Mouse (Mus musculus) stomach, postnatal 0 days (tissue): Measurements from ENCODE around the gene Rer1. TPM values are rescaled to one million over a fixed set of nuclear protein-coding genes. Genes with fewer than 3 reads are reported as not detected.

ENCODE experiments used
- ATAC-seq: fragments of 200-750 bp; cut with Nextera tagmentation; 2 replicates; pipeline ENCODE4 v1.8.0; 2017; ENCODE audit not compliant: low FRiP score, low TSS enrichment
- DNase-seq: peaks from one replicate; pipeline ENCODE4 v3.0.0-alpha.2; 2016; ENCODE audit warnings: low spot score
- H3K27ac ChIP-seq: fragments of 300-500 bp; sonication (generic); replicated peaks from 2 replicates; pipeline ENCODE4 v1.5.1; 2014; ENCODE audit warnings: mild to moderate bottlenecking, control low read depth
- H3K27me3 ChIP-seq: fragments of 300-500 bp; sonication (generic); 2 replicates; pipeline ENCODE4 v1.6.1; 2014; ENCODE audit warnings: low read length; ENCODE audit not compliant: control insufficient read depth, insufficient read depth
- H3K36me3 ChIP-seq: fragments of 300-500 bp; sonication (generic); 2 replicates; pipeline ENCODE4 v1.6.1; 2014; ENCODE audit warnings: low read length, mixed read lengths; ENCODE audit not compliant: control insufficient read depth, insufficient read depth
- H3K4me1 ChIP-seq: fragments of 300-500 bp; sonication (generic); replicated peaks from 2 replicates; pipeline ENCODE4 v1.6.1; 2014; ENCODE audit warnings: antibody characterized with exemption; ENCODE audit not compliant: control insufficient read depth, insufficient read depth
- H3K4me2 ChIP-seq: fragments of 300-500 bp; sonication (generic); replicated peaks from 2 replicates; pipeline ENCODE4 v1.6.1; 2014; ENCODE audit warnings: low read depth, mild to moderate bottlenecking, control low read depth, moderate library complexity
- H3K4me3 ChIP-seq: fragments of 300-500 bp; sonication (generic); 2 replicates; pipeline ENCODE4 v1.5.1; 2014; ENCODE audit warnings: low read depth, low read length, control low read depth
- H3K9ac ChIP-seq: fragments of 300-500 bp; sonication (generic); 2 replicates; pipeline ENCODE4 v1.6.1; 2014; ENCODE audit warnings: mild to moderate bottlenecking, low read length, control low read depth, mixed read lengths
- H3K9me3 ChIP-seq: fragments of 300-500 bp; sonication (generic); 2 replicates; pipeline ENCODE4 v1.6.1; 2016; ENCODE audit warnings: low read length; ENCODE audit not compliant: control insufficient read depth
- CTCF ChIP-seq: IDR thresholded peaks from 2 replicates; pipeline ENCODE4 v1.5.1; 2016; ENCODE audit warnings: antibody characterized with exemption, low read depth, mild to moderate bottlenecking, moderate library complexity
- EP300 ChIP-seq: optimal IDR thresholded peaks from 2 replicates; pipeline ENCODE3; 2016; ENCODE audit warnings: antibody characterized with exemption
- whole genome bisulfite sequencing: fragments of 180-500 bp; shearing (Covaris S2); extraction: QIAGEN DNeasy Blood & Tissue Kit; methylation state at CpG from one replicate; pipeline ENCODE4 v1.1.7; 2014; 5-methylcytosine and 5-hydroxymethylcytosine counted together
- polyA plus RNA-seq: library from polyadenylated mRNA; unstranded; fragments of >200 nt; fragmentation: Nextera tagmentation; extraction: Ambion mirVana; gene quantifications from 2 replicates; pipeline ENCODE4 v1.2.1, GENCODE M21; 2015

The Rer1 gene
- polyA plus RNA-seq, 1 experiment from 2014 or later: 185 TPM

GRCm38 (mm10) chr4:155040696-155041095, 45.5 kb downstream of the Rer1 start:
- H3K36me3 ChIP-seq: no peaks in the 10 kb centered on the region
- no peak overlapping the region for H3K4me3 ChIP-seq
- no peak for TF ChIP-seq EP300
- DNase-seq (no peak), ATAC-seq (no peak)
- no peaks in the 10 kb centered on the region for H3K9me3 ChIP-seq
- no peaks in the 10 kb centered on the region for H3K27me3 ChIP-seq
- 49% methylated on average over 6 of the region's 6 CpGs for WGBS
- no peak overlapping the region for H3K9ac ChIP-seq
- H3K4me1 ChIP-seq: no peaks in the 10 kb centered on the region
- H3K27ac ChIP-seq: no peak overlapping the region
- H3K4me2 ChIP-seq: no peak overlapping the region

DNA sequence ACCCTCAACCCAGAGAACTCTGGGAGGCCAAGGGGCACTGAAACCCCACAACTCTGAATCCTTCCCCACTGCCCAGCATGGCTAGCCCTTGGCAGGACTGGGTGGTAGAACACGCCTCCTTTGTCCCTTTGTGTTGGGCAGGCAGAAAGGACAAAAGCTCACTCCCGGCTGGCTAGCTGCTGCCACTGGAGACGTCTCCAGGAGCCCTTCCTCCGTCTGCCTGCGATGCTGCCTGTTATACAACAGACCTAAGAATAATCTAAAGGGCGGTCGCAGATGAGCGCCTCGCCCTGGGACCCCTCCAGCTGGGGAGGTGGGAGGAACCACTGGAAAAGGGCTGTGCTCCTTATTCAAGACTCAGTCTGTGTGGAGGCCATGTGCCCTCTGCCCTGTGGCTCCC, 46.0 kb downstream of the Rer1 start:
- H3K9me3 ChIP-seq: no peaks in the 10 kb centered on the region
- DNase-seq: no peak
- H3K9ac ChIP-seq: no peak overlapping the region
- H3K4me2 ChIP-seq: no peak overlapping the region
- WGBS: 60% methylated on average over 9 of the region's 9 CpGs
- no peak overlapping the region for H3K4me3 ChIP-seq
- H3K4me1 ChIP-seq: no peaks in the 10 kb centered on the region
- H3K27me3 ChIP-seq: no peaks in the 10 kb centered on the region
- ATAC-seq: no peak
- TF ChIP-seq EP300: no peak
- no peak overlapping the region for H3K27ac ChIP-seq
- H3K36me3 ChIP-seq: no peaks in the 10 kb centered on the region

DNA sequence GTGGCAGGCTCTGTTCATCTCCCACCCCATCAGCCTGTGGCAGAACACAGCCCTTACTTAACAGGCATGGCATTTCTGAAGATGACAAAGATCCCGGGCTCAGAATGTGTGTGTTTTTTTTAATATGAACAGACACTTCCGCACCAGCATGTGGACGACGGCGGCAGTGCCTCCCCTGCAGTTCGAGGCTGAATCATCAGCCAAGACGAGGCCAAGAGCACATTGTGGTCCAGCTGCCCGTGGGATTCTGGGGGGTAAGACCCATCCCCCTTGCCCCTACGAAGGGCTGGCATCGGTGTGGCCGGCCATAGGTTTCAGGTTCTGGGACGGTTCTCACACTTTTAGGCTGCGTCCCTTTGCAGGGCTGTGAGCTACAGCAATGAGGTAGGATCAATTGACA, 51.4 kb downstream of the Rer1 start:
- Histone ChIP-seq H3K4me2 (no peak overlapping the region), H3K36me3 (no peaks in the 10 kb centered on the region), H3K9me3 (no peaks in the 10 kb centered on the region), H3K27ac (no peak overlapping the region), H3K27me3 (no peaks in the 10 kb centered on the region), H3K4me3 (no peak overlapping the region), H3K4me1 (no peaks in the 10 kb centered on the region), H3K9ac (no peak overlapping the region)
- no peak for DNase-seq
- no peak for TF ChIP-seq EP300
- no peak for TF ChIP-seq CTCF
- no peak for ATAC-seq
- WGBS: 68% methylated on average over 13 of the region's 13 CpGs

DNA sequence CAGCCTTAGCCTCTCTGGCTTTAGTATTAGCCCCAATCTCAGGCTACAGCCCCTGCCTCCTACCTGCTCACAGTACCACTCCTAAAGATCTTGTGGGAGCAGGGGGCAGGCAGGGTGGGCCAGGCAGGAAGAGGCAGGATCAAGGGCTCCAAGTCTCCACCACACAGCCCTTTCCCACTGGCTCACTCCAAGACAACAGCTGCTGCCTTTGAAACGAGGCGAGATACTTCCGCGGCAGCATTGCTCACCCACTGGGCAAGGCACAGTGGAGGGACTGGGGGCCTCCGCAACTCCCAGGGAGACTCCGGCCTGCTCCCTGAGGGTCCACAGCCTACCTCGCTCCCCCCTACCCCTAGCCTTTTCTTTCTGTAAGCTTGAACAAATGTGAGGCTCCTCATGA, 52.0 kb downstream of the Rer1 start:
- Histone ChIP-seq H3K36me3 (no peaks in the 10 kb centered on the region), H3K27ac (no peak overlapping the region), H3K4me3 (no peak overlapping the region), H3K4me1 (no peaks in the 10 kb centered on the region), H3K9me3 (no peaks in the 10 kb centered on the region), H3K9ac (no peak overlapping the region), H3K27me3 (no peaks in the 10 kb centered on the region), H3K4me2 (no peak overlapping the region)
- DNase-seq: no peak
- no peak for ATAC-seq
- no peak for TF ChIP-seq EP300
- TF ChIP-seq CTCF: no peak
- WGBS: 34% methylated on average over 7 of the region's 7 CpGs

DNA sequence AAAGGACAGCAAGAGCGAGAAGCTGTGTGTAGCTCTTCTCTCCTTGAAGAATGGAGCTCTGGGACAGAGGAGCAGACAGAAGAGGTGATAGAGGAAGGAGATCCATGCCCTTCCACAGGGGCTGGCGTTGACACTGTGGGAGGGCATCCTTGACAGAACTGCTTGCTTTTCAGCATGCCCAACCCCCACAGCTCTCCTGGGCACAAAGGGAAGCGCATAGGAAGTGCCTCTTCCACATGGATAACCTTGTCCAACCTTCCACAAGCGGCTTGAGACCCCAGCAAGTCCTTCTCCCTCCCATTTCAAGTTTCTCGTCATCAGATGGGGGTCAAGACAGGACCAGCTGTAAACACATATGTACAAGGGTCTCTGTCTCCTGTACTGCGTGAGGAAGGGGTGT, 53.1 kb downstream of the Rer1 start:
- 45% methylated on average over 6 of the region's 6 CpGs for WGBS
- H3K36me3 ChIP-seq: no peaks in the 10 kb centered on the region
- H3K4me1 ChIP-seq: no peaks in the 10 kb centered on the region
- no peak for TF ChIP-seq CTCF
- no peak for TF ChIP-seq EP300
- no peaks in the 10 kb centered on the region for H3K27me3 ChIP-seq
- H3K4me3 ChIP-seq: no peak overlapping the region
- DNase-seq (no peak), ATAC-seq (no peak)
- no peak overlapping the region for H3K9ac ChIP-seq
- no peak overlapping the region for H3K4me2 ChIP-seq
- H3K27ac ChIP-seq: no peak overlapping the region
- no peaks in the 10 kb centered on the region for H3K9me3 ChIP-seq

- Histone ChIP-seq H3K4me3 (no peak overlapping the region), H3K27me3 (no peaks in the 10 kb centered on the region), H3K4me1 (no peaks in the 10 kb centered on the region), H3K9ac (no peak overlapping the region), H3K4me2 (no peak overlapping the region), H3K36me3 (no peaks in the 10 kb centered on the region), H3K27ac (no peak overlapping the region), H3K9me3 (no peaks in the 10 kb centered on the region)
- TF ChIP-seq EP300: no peak
- TF ChIP-seq CTCF: no peak
- no peak for DNase-seq
- no peak for ATAC-seq
- 85% methylated on average over 11 of the region's 11 CpGs for WGBS
These were observed 61.8 kb downstream of the Rer1 start for GRCm38 (mm10) chr4:155024170-155025010.

Other genes with a start within 250 kb of the Rer1 start
- gene Ttc34, start 248.9 kb downstream of the Rer1 start, polyA plus RNA-seq: 0.06 and 0.10 TPM in 2 replicates
- gene Mmel1, start 216.8 kb downstream of the Rer1 start, polyA plus RNA-seq: not detected in 2 replicates
- gene Fam213b, start 187.2 kb downstream of the Rer1 start, polyA plus RNA-seq: 62.1 and 65.4 TPM in 2 replicates
- 0.61 TPM in 2 replicates for gene Tnfrsf14, start 157.8 kb downstream of the Rer1 start, polyA plus RNA-seq
- 0.24 and 0.36 TPM in 2 replicates for gene Hes5, start 125.5 kb downstream of the Rer1 start, polyA plus RNA-seq
- gene Pank4, start 122.3 kb downstream of the Rer1 start, polyA plus RNA-seq: 14.8 and 14.9 TPM in 2 replicates
- 15.4 and 18.3 TPM in 2 replicates for gene Plch2, start 29.6 kb downstream of the Rer1 start, polyA plus RNA-seq
- gene Pex10, start 19.4 kb downstream of the Rer1 start, polyA plus RNA-seq: 10.3 and 10.5 TPM in 2 replicates
- 3.2 and 3.6 TPM in 2 replicates for gene Morn1, start 195 bp upstream of the Rer1 start, polyA plus RNA-seq
- 9.7 and 10.8 TPM in 2 replicates for gene Ski, start 136.2 kb upstream of the Rer1 start, polyA plus RNA-seq
- 43.5 and 46.3 TPM in 2 replicates for gene Faap20, start 163.4 kb upstream of the Rer1 start, polyA plus RNA-seq